Mouse (Mus musculus): ENCODE measurements at regions not wholly inside any gene's neighbourhood (a gene's known extent, or its start where the extent isn't known, plus 50 kb on each side); places are given as distances from the start of the nearest gene placed in this dataset.

- in situ Hi-C loops (cut with MboI; ENCODE audit: unreplicated experiment in 2 of 2): no loop called here
Measured at GRCm38 (mm10) chr15:88175991-88176390, 424.1 kb upstream of the Zdhhc25 start.

GRCm38 (mm10) chr15:88196539-88196938 lies 403.6 kb upstream of the Zdhhc25 start:
- in situ Hi-C loops (cut with MboI; ENCODE audit: unreplicated experiment in 2 of 2): no loop called here

- in situ Hi-C loops (cut with MboI; ENCODE audit: unreplicated experiment in 2 of 2): no loop called here
Measured at GRCm38 (mm10) chr15:88202736-88203135, 397.4 kb upstream of the Zdhhc25 start.

GRCm38 (mm10) chr15:88213356-88213755 lies 386.7 kb upstream of the Zdhhc25 start:
- in situ Hi-C loops (cut with MboI; ENCODE audit: unreplicated experiment in 2 of 2): no loop called here

- in situ Hi-C loops (cut with MboI; ENCODE audit: unreplicated experiment in 2 of 2): no loop called here
Measured at GRCm38 (mm10) chr15:88214286-88214685, 385.8 kb upstream of the Zdhhc25 start.

GRCm38 (mm10) chr15:88229456-88229855 lies 370.6 kb upstream of the Zdhhc25 start:
- in situ Hi-C loops (cut with MboI; ENCODE audit: unreplicated experiment in 2 of 2): no loop called here

GRCm38 (mm10) chr15:88244606-88245005 lies 355.5 kb upstream of the Zdhhc25 start:
- in situ Hi-C loops (cut with MboI; ENCODE audit: unreplicated experiment in 2 of 2): loop anchor here (5.0 kb wide), 1 partner anchor 97 kb away; no protein-coding TSS in a partner anchor

- in situ Hi-C loops (cut with MboI; ENCODE audit: unreplicated experiment in 2 of 2): loop anchor here (5.0 kb wide), 1 partner anchor 98 kb away; no protein-coding TSS in a partner anchor
Measured at GRCm38 (mm10) chr15:88245496-88246246, 354.4 kb upstream of the Zdhhc25 start.

GRCm38 (mm10) chr15:88247974-88248625 lies 352.0 kb upstream of the Zdhhc25 start:
- in situ Hi-C loops (cut with MboI; ENCODE audit: unreplicated experiment in 2 of 2): loop anchor here (5.0 kb wide), 1 partner anchor 101 kb away; no protein-coding TSS in a partner anchor

- in situ Hi-C loops (cut with MboI; ENCODE audit: unreplicated experiment in 2 of 2): no loop called here
Measured at GRCm38 (mm10) chr15:88288051-88288450, 312.1 kb upstream of the Zdhhc25 start.

- in situ Hi-C loops (cut with MboI; ENCODE audit: unreplicated experiment in 2 of 2): no loop called here
Measured at GRCm38 (mm10) chr15:88288696-88289095, 311.4 kb upstream of the Zdhhc25 start.

GRCm38 (mm10) chr15:88290740-88291363 lies 309.2 kb upstream of the Zdhhc25 start:
- in situ Hi-C loops (cut with MboI; ENCODE audit: unreplicated experiment in 2 of 2): no loop called here

- in situ Hi-C loops (cut with MboI; ENCODE audit: unreplicated experiment in 2 of 2): no loop called here
Measured at GRCm38 (mm10) chr15:88299061-88299460, 301.0 kb upstream of the Zdhhc25 start.

- in situ Hi-C loops (cut with MboI; ENCODE audit: unreplicated experiment in 2 of 2): no loop called here
Measured at GRCm38 (mm10) chr15:88311158-88311557, 288.9 kb upstream of the Zdhhc25 start.

GRCm38 (mm10) chr15:88314810-88315459 lies 285.2 kb upstream of the Zdhhc25 start:
- in situ Hi-C loops (cut with MboI; ENCODE audit: unreplicated experiment in 2 of 2): no loop called here

- in situ Hi-C loops (cut with MboI; ENCODE audit: unreplicated experiment in 2 of 2): no loop called here
Measured at GRCm38 (mm10) chr15:88318048-88318447, 282.1 kb upstream of the Zdhhc25 start.

- in situ Hi-C loops (cut with MboI; ENCODE audit: unreplicated experiment in 2 of 2): no loop called here
Measured at GRCm38 (mm10) chr15:88319527-88319926, 280.6 kb upstream of the Zdhhc25 start.

GRCm38 (mm10) chr15:88323584-88324375 lies 276.3 kb upstream of the Zdhhc25 start:
- in situ Hi-C loops (cut with MboI; ENCODE audit: unreplicated experiment in 2 of 2): no loop called here

GRCm38 (mm10) chr15:88325108-88325507 lies 275.0 kb upstream of the Zdhhc25 start:
- in situ Hi-C loops (cut with MboI; ENCODE audit: unreplicated experiment in 2 of 2): no loop called here

GRCm38 (mm10) chr15:88353206-88353605 lies 246.9 kb upstream of the Zdhhc25 start:
- in situ Hi-C loops (cut with MboI; ENCODE audit: unreplicated experiment in 2 of 2): no loop called here

Measured in v-Abl transformed pro-B cells (cell line).